Mouse (Mus musculus): ENCODE data around the gene Cped1. TPM values are rescaled to one million over a fixed set of nuclear protein-coding genes. Genes with fewer than 3 reads are reported as not detected.

Gene Cped1
- total RNA-seq (2021), result 10 to 100 TPM; 15.9 to 20.2 TPM
- long read RNA-seq, experiment 1, full-length matches to known transcripts, result 8 of 17 reads
- long read RNA-seq, experiment 1, partial matches to known transcripts, result 3 of 17 reads
- long read RNA-seq, experiment 1, other reads (novel, unspliced or antisense), result 6 of 17 reads
- long read RNA-seq, experiment 2, full-length matches to known transcripts, result 11 of 18 reads
- long read RNA-seq, experiment 2, partial matches to known transcripts, result 4 of 18 reads
- long read RNA-seq, experiment 2, other reads (novel, unspliced or antisense), result 3 of 18 reads

DNA sequence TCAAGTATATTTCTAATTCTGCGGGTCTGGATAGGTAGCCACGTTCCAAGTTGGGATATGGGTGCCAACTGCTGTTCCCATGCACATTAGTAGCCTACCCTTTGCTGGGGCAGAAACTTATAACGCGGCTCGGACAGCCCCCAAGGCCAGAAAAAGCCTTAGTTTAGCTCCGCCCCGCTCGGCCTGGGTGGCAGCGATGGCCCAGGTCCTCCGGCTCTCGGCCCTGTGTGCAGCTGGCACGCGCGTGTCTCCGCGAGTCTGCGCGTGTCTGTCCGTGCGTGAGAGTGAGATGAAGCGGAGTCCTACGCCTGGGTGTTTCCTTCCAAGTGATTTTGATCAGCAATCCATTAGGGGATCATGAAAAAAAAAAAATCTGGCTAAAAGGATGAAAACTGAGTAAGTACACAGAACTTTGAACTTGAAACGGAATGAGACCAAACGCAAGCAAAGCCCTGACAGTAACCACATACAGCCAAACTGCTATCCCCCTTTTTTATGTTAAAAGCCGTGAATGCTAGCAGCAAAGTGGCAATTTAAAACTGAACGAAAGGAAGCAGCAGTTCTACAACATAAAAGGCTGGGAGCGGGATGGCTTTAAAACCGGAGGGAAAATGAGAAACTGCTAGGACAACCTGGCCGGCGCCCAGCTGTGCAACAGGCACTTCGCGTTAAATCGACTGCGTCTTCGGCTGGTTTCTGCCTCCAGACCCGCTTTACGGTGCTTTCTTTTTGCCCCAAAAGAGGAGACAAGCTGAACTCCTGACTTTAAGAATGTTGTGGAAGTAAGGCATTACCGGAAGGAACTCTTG is at the start of gene Cped1:
Cped1 (plus strand) TSS at position 185 of the 809 bp plus-strand sequence.
- peak; percentile 80 to 81 for DNase-seq
- intact Hi-C loops (cut with DNase I), result loop anchor here (1.0 to 5.0 kb wide), 3 partner anchors 33 to 189 kb away; no protein-coding TSS in a partner anchor

DNA sequence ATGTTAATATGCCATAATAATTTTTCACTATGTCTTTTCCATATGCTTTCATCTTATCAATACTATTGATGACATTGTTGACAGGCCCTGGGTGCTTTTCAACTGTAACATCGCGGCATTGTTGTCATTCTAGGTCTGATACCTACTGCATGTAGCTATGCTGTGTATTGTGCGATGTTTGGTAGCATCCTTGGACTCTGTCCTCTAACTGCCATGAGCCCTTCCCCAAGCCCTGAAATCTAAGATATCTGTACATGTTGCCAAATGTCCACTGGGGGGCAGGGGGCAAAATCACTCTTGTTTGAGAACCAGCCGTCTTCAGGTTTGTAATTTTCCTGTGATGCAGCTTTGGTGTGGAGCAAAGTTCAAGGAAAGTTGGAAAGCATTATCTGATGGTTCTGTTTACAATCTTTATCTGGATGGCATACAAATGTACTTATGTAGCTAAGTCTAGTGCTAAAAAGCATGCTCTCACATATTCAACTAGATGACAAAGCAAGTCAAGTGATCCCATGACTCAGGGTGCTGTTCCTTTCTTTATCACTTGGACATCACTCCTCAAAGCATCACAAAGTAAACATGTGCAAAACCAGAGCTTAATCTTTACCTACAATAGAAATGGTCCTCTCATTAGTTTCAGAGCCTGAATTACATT is 47.6 kb upstream of the Cped1 start:
- intact Hi-C loops (cut with DNase I), result no loop called here
- DNase-seq, result no peak

DNA sequence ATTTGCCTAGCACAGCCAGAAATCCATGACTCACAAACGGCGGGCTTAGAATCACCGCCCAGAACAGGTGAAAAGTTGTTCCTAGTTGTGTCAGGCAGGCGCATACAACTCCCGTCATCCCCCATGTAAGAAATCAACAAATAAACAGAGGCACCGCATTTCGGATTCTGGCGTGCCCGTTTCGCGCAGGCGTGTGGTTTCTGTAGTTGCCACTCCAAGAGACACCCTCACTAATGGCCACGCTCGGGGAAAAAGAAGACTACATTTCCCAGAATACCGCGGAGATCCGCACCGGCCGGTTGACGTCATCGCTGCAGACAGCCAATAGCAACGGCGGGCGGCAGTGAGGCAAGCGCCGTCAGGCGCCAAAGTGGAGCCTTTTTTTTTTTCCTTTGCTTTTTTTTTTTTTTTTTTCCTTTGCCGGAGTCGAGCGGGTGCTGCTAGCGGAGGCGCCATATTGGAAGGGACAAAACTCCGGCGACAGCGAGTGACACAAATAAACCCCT is 36.4 kb upstream of the Cped1 start, which contains the start of gene Ing3:
Ing3 (plus strand) TSS at position 346 of the 506 bp plus-strand sequence.
- intact Hi-C loops (cut with DNase I), result loop anchor here (2.0 kb wide), 1 partner anchor 98 kb away; no protein-coding TSS in a partner anchor

DNA sequence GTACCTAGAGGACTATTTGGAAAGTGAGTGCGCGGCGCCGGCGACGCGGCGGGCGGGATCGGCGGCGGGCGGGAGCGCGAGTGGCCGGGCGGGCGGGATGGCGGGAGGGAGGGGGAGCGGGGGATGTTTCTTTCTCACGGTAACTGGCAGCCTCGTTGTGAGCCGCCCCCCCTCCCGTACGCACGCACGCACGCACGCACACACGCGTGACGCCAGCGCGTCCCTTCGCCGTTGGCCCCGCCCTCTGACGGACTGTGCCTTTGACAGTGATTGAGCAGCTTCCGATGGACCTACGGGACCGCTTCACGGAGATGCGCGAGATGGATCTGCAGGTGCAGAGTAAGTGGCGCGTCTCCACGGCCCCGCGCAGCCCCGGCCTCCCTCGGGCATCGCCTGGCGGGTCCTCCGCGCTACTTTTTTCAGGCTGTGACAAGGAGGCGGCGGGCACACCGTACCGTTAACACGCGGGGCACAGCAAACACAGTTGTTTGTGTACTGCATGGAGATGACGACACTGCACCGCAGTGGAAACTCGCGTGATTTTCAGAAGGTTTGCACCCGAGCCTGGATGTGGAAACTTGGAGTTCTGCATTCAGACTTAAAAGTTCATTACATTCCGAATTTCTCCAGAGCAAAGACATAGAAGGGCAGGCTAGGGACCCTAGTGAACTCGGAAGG is 35.8 kb upstream of the Cped1 start:
- peak; percentile 96 to 98 for DNase-seq
- intact Hi-C loops (cut with DNase I), result loop anchor here (2.0 to 5.0 kb wide), 2 partner anchors 99 to 153 kb away; no protein-coding TSS in a partner anchor

More for the DNA sequence above, 36.4 kb upstream of the Cped1 start, which contains the start of gene Ing3:
- DNase-seq, result peak; percentile 96

DNA sequence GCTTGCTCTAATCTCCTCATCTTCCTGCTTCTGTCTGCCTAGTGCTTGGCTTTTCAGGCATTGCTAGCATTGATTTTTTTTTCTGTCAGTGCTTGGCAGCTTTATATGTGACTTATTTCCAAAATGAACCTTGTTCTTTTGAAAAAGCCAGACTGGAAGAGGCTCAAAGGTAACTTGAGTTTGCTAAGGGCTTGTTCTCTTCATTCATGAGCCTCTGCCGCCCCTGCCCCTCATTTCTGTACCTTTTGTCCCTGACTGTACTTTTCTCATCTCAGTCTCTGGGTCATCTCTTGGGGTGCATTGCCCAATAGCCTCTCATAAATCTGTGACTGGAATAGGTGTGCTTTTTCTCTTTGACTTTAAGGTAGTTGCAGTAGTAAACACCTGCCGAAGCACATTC is 35.0 kb upstream of the Cped1 start:
- DNase-seq, result no peak
- intact Hi-C loops (cut with DNase I), result loop anchor here (5.0 kb wide), 1 partner anchor 153 kb away; no protein-coding TSS in a partner anchor

DNA sequence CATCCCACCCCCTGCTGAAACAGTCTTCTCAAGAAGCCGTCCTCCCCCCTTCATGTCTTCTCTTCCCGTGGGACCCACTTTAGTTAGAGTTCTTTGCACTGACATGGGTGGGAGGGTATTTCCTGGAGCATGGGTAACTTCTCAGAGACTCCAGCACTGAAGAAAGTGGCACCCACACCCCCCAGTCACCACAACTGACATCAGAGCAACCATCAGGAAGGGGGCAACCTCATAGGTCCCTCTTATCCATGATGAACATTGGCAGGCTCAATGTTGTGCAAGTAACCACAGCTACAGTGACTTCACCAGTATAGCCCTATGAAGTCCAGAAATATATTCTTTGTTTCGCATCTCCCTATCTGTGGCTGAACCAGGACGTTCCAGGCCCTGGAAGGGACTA is 30.2 kb upstream of the Cped1 start:
- no peak for DNase-seq
- intact Hi-C loops (cut with DNase I), result no loop called here

DNA sequence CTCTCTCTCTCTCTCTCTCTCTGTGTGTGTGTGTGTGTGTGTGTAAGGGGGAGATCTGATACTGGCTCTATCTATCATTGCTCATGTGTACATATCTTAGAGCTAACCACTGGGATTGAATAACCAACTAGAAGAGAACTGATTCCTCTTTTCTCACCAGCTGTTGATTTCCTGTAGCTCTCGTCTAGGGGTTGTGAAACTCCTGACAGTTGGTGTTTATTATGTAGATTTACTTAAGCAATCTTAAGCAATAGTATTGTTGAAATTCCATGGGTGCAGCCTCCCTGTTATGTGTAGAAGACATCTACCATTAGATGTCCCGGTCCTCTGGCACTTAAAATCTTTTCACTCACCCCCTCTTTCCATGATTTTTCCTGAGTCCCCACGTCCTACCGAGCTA is 26.8 kb upstream of the Cped1 start:
- intact Hi-C loops (cut with DNase I), result no loop called here
- no peak for DNase-seq

DNA sequence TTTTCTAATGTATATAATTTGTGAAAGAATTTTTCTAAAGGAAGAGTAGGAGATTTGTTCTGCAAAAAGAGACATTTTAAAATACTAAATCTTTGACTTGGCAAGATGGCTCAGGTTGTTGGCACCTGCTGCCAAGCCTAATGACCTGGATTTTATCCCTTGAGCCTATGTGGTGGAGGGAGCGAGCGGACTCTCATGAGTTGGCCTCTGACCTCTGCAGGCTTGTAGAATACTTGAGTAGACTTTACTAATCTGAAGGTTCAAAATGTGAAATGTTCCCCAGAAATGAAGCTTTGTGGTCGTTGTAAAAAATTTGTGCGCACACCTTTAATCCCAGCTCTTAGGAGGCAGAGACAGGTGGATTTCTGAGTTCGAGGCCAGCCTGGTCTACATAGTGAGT is 25.8 kb upstream of the Cped1 start:
- intact Hi-C loops (cut with DNase I), result no loop called here

DNA sequence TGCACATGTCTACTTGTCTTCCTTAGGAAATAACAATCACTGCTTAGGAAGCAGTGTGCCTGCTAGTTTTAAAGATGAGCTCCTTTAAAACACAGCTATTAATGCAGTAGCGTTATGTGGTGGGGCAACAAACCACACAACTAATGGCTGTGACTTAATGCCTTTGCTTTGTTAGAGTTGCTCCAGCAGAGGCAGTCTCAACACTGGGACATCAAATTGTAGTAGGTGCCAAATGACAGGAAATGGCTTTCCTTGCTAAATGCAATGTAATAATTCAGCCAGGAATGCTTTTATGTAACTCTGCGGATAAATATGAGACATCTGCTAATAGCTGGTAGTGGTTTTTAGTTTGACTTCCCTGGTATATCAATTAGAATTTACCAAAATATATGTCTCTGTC is 8.2 kb upstream of the Cped1 start:
- no peak for DNase-seq
- intact Hi-C loops (cut with DNase I), result no loop called here

More for the DNA sequence above, 25.8 kb upstream of the Cped1 start:
- no peak for DNase-seq

DNA sequence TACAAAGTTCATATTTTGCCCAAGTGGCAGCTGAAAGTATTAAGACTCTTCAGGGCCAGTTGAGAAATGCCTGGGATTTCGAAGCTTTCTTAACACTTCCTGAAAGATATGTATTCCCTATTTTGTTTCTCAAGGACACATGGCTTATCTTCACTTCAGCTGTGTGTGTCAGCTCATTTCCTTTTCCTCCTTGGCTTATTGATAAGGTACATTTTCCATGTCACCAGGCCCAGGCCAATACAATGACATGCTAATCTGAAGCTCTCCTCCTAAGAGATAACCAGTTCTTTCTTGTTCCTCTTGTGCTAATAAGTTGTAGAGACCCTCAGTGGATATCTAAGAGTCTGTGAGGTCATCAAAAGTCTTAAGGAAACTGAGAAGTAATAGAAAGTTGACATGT is 4.6 kb upstream of the Cped1 start:
- intact Hi-C loops (cut with DNase I), result no loop called here
- DNase-seq, result no peak

DNA sequence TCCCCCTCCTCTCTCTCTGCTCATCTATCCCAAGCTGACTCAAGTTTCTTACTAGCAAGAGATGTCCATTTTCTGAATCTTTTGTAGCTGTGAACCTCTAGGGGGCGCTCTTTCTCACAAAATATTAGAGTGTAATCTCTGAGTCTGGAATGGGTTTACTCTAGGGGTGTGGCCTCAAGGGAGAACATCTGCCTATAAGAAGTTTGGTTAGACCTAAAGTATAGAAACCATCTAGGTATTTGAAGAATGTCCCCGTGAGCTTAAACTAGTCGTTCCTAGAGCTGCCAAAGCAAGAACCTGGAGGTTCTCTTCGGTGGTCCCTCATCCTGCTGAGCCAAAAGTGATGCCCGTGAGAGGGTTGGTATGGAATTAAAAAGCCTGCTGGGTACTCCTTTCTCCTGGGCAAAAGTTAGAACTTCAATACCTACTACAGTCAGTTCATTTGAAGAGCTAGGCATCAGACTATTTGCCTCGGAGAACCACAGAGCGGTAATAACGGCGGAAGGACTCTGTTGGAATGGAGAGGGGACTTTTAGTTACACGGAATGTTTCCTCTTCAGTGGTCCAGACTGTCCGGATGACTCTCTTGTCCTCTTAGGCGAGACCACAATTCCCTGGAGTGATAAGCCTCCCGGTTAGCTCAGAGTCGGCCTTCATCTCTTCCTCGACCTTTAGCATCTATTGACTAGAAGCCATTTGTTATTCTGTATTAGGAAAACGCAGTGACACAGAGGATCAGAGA is 555 bp upstream of the Cped1 start:
- intact Hi-C loops (cut with DNase I), result loop anchor here (1.0 to 5.0 kb wide), 2 partner anchors 86 to 188 kb away; no protein-coding TSS in a partner anchor
- DNase-seq, result peak; percentile 65 to 85

DNA sequence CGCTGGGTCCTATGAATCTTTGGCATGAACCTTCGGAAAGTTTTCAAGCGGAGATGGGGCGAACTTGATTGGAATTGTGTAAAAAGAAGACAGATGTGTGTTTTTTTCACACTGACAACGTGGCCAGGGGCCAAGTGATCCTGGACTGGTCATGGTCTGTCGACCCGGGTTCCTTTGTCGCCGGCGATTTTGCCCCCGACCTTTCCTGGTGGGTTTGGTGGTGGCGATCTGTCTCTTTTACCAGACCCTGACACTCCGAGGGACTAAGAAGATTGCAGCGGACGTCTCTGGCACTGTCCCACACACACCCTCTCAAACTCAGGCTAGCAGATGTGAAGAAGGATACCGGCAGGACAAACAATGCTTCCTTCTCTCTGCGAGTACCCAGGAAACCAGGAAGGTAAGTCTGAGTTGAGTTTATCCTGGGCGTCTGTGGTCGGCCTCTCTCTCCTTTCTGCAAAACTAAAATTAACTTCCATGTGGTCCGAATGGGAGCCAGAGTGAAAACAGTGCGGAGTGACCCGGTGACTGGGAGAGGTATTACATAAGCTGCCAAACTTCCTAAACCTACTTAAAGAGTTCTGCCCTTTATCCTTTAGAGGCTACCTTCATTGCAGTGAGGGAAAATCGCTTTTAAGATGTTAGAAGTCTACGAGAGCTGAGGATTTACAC is 1.1 kb downstream of the Cped1 start:
- intact Hi-C loops (cut with DNase I), result loop anchor here (1.0 to 5.0 kb wide), 2 partner anchors 33 to 189 kb away; no protein-coding TSS in a partner anchor

DNA sequence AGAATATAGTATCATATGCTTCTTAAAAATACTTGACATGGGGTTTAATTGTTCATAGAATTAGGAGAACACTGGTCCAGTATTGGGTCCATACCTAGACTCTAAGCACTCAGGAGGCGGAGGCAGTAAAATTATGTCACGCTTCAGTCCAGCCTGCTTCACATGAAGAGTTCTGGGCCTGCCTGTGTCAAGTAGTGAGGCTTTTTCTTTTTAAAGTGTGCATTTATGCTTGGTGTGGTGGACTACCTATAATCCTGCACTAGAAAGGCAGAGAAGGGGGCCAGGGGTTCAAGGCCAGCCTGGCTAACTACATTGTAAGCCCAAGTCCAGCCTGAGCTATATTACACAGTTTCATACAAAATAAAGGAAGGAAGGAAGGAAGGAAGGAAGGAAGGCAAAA is 1.8 kb downstream of the Cped1 start:
- intact Hi-C loops (cut with DNase I), result loop anchor here (5.0 kb wide), 1 partner anchor 190 kb away; no protein-coding TSS in a partner anchor
- no peak for DNase-seq

More for the DNA sequence above, 1.1 kb downstream of the Cped1 start:
- peak; percentile 55 to 62 for DNase-seq

DNA sequence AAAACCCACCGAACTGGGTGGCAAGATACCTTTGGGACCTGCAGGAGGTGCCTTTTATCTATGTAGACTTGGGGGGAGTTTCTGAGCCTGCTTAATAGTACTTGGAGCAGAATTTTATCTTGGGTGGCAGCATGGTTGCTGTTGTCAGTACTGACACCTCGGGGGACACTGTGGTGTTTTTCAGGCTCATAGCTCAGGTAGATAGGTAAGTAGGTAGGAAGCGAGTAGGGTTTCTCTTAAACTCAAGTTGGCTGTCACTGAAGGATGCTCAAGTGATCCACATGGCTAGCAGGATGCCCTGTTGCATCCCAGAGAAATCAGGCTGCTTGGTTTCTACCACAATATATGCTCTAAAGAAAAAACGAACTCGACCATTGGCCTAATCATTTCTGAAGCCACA is 2.6 kb downstream of the Cped1 start:
- intact Hi-C loops (cut with DNase I), result loop anchor here (5.0 kb wide), 1 partner anchor 191 kb away; no protein-coding TSS in a partner anchor
- DNase-seq, result no peak

DNA sequence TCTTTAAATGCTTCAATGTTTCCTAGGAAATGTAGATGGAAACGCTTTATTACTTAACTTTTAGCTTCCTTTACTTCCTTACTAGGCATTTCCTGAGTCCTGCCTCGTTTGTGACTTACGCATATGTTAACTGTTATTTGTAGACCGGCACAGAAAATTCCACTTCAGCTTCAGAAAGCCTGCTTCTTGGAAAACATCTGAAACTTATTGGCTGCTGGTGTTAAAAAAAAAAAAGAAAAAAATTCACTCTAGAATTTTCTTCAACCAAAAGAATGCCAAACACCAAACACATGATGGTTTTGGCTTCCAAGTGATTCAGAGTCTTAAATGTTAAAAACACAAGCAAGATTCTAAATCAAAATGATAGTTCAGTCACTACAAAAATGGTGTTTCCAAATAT is 3.4 kb downstream of the Cped1 start:
- DNase-seq, result no peak
- intact Hi-C loops (cut with DNase I), result loop anchor here (5.0 kb wide), 1 partner anchor 192 kb away; no protein-coding TSS in a partner anchor

DNA sequence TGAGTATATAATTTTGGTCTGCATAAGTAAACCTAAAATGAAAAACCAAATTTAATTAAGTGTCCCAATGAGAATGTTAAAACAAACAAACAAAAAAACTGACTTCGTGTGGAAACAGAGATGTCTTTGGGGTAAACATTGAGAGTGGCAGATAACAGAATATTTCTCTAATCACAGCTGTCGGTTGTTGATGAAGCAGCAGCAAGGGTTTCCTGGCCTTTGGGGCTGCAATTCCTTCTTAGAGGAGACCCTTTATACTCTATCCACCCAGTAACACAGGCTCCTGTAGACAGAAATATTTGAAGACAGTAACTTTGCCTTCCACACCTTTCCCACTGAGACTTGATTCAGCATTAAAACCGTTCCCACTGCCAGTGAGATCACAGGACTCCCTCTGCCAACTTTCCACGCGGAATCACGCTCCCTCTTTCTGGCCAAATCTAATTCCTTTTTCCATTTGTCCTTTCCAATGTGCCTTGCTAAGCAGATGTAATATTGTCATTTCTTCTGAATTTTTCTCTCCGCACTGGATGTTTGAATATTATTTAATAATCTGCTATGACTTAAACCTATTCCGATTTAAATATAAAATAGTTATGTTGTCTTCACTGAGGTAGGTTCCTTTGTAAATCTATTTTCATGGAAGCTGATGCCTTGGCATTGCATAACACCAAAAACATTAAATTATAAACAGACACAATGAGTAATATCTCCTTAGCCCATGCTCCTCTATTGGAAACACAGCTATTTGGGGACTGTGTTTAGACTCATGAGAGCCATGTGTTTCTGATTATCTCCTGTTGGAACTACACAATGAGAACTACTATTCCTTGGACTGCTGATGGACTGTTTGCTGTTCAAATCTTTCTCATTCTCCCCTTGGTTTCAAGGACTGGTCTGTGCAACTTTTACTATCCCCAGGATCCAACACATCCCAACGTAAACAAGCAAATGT is 4.7 kb downstream of the Cped1 start:
- no peak for DNase-seq
- intact Hi-C loops (cut with DNase I), result no loop called here

DNA sequence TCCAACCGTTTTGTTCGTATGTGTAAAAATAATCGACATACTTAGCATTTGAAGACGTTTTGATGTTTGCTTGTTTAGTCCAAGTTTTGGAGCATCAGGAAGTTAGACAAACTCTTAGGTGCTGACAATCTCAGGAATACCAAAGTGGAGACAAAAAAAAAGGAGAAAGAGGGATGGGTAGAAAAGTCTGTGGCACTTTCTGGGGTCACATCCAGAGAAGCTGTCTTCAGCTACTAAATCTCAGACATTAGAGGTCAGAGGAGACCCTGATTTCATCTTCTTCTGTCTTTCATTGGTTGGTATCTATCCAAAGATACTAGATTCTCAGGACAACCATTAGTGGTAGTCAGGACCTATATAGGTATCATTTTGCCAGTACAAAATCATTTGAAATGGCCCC is 5.4 kb downstream of the Cped1 start:
- DNase-seq, result no peak

More for the DNA sequence above, 5.4 kb downstream of the Cped1 start:
- intact Hi-C loops (cut with DNase I), result no loop called here
